Mouse (Mus musculus): ENCODE data around the gene Galnt9. TPM values are rescaled to one million over a fixed set of nuclear protein-coding genes. Genes with fewer than 3 reads are reported as not detected.

Gene Galnt9
- polyA plus RNA-seq, 1 experiment from 2014 or later: 0.11 TPM

- H3K9ac ChIP-seq (replicated peaks): no peak overlapping the region
- H3K27me3 ChIP-seq (ENCODE audit: insufficient read depth, low read length): peaks cover 12% of the 10 kb centered on the region
- H3K9me3 ChIP-seq (ENCODE audit: low read length): no peaks in the 10 kb centered on the region
- no peak for DNase-seq
- H3K36me3 ChIP-seq (replicated peaks; ENCODE audit: insufficient read depth, low read length): no peaks in the 10 kb centered on the region
- H3K27ac ChIP-seq (ENCODE audit: low read depth): no peak overlapping the region
- no peak overlapping the region for H3K4me2 ChIP-seq (ENCODE audit: low read depth, low read length)
- H3K4me3 ChIP-seq (ENCODE audit: low read depth, low read length): no peak overlapping the region
- 39% methylated on average over 2 of the region's 2 CpGs for WGBS (ENCODE audit: insufficient replicate concordance)
- no peak for ATAC-seq
- TF ChIP-seq EP300 (IDR thresholded peaks at IDR 0.05; ENCODE audit: low read depth) (no peak), CTCF (IDR thresholded peaks at IDR 0.05; ENCODE audit: low read depth) (no peak)
- no peaks in the 10 kb centered on the region for H3K4me1 ChIP-seq (ENCODE audit: insufficient read depth)
Measured at GRCm38 (mm10) chr5:110550189-110550588, 6.0 kb downstream of the Galnt9 start.

GRCm38 (mm10) chr5:110550841-110551240 lies 6.7 kb downstream of the Galnt9 start:
- no peak for DNase-seq
- Histone ChIP-seq H3K36me3 (replicated peaks; ENCODE audit: insufficient read depth, low read length) (no peaks in the 10 kb centered on the region), H3K27me3 (ENCODE audit: insufficient read depth, low read length) (peaks cover 5% of the 10 kb centered on the region; the same call in 1 of the 2 replicates), H3K9me3 (ENCODE audit: low read length) (no peaks in the 10 kb centered on the region), H3K4me3 (ENCODE audit: low read depth, low read length) (no peak overlapping the region), H3K9ac (replicated peaks) (no peak overlapping the region), H3K4me2 (ENCODE audit: low read depth, low read length) (no peak overlapping the region), H3K4me1 (ENCODE audit: insufficient read depth) (no peaks in the 10 kb centered on the region), H3K27ac (ENCODE audit: low read depth) (no peak overlapping the region)
- WGBS (ENCODE audit: insufficient replicate concordance): 19% methylated on average over 4 of the region's 4 CpGs
- no peak for ATAC-seq
- TF ChIP-seq EP300 (IDR thresholded peaks at IDR 0.05; ENCODE audit: low read depth): no peak
- TF ChIP-seq CTCF (IDR thresholded peaks at IDR 0.05; ENCODE audit: low read depth): 0 out of 2 replicates have a peak, but pooled peaks have one; percentile 2

- Histone ChIP-seq H3K9ac (replicated peaks) (no peak overlapping the region), H3K27ac (ENCODE audit: low read depth) (no peak overlapping the region), H3K4me3 (ENCODE audit: low read depth, low read length) (no peak overlapping the region), H3K4me1 (ENCODE audit: insufficient read depth) (no peaks in the 10 kb centered on the region), H3K27me3 (ENCODE audit: insufficient read depth, low read length) (0 out of 2 replicates have a peak, but pooled peaks cover 1% of the 10 kb centered on the region), H3K9me3 (ENCODE audit: low read length) (no peaks in the 10 kb centered on the region), H3K36me3 (replicated peaks; ENCODE audit: insufficient read depth, low read length) (no peaks in the 10 kb centered on the region), H3K4me2 (ENCODE audit: low read depth, low read length) (no peak overlapping the region)
- ATAC-seq (no peak), DNase-seq (no peak)
- 57% methylated on average over 3 of the region's 3 CpGs for WGBS (ENCODE audit: insufficient replicate concordance)
- TF ChIP-seq EP300 (IDR thresholded peaks at IDR 0.05; ENCODE audit: low read depth) (no peak), CTCF (IDR thresholded peaks at IDR 0.05; ENCODE audit: low read depth) (no peak)
Measured at GRCm38 (mm10) chr5:110552005-110552404, 7.8 kb downstream of the Galnt9 start.

- ATAC-seq (no peak), DNase-seq (no peak)
- H3K36me3 ChIP-seq (replicated peaks; ENCODE audit: insufficient read depth, low read length): no peaks in the 10 kb centered on the region
- 54% methylated on average over 4 of the region's 4 CpGs for WGBS (ENCODE audit: insufficient replicate concordance)
- no peak overlapping the region for H3K27ac ChIP-seq (ENCODE audit: low read depth)
- no peak overlapping the region for H3K9ac ChIP-seq (replicated peaks)
- H3K4me3 ChIP-seq (ENCODE audit: low read depth, low read length): no peak overlapping the region
- TF ChIP-seq EP300 (IDR thresholded peaks at IDR 0.05; ENCODE audit: low read depth): no peak
- H3K27me3 ChIP-seq (ENCODE audit: insufficient read depth, low read length): no peaks in the 10 kb centered on the region
- H3K9me3 ChIP-seq (ENCODE audit: low read length): no peaks in the 10 kb centered on the region
- H3K4me2 ChIP-seq (ENCODE audit: low read depth, low read length): no peak overlapping the region
- no peaks in the 10 kb centered on the region for H3K4me1 ChIP-seq (ENCODE audit: insufficient read depth)
Measured at GRCm38 (mm10) chr5:110553315-110553714, 9.2 kb downstream of the Galnt9 start.

GRCm38 (mm10) chr5:110555198-110555597 lies 11.0 kb downstream of the Galnt9 start:
- Histone ChIP-seq H3K4me3 (ENCODE audit: low read depth, low read length) (no peak overlapping the region), H3K9me3 (ENCODE audit: low read length) (no peaks in the 10 kb centered on the region), H3K27ac (ENCODE audit: low read depth) (no peak overlapping the region), H3K9ac (replicated peaks) (no peak overlapping the region), H3K4me1 (ENCODE audit: insufficient read depth) (no peaks in the 10 kb centered on the region), H3K4me2 (ENCODE audit: low read depth, low read length) (no peak overlapping the region), H3K27me3 (ENCODE audit: insufficient read depth, low read length) (no peaks in the 10 kb centered on the region), H3K36me3 (replicated peaks; ENCODE audit: insufficient read depth, low read length) (no peaks in the 10 kb centered on the region)
- DNase-seq (no peak), ATAC-seq (no peak)
- WGBS (ENCODE audit: insufficient replicate concordance): 38% methylated on average over 2 of the region's 2 CpGs
- no peak for TF ChIP-seq EP300 (IDR thresholded peaks at IDR 0.05; ENCODE audit: low read depth)
- no peak for TF ChIP-seq CTCF (IDR thresholded peaks at IDR 0.05; ENCODE audit: low read depth)

GRCm38 (mm10) chr5:110558368-110558767 lies 14.2 kb downstream of the Galnt9 start:
- 14% methylated on average over 8 of the region's 8 CpGs for WGBS (ENCODE audit: insufficient replicate concordance)
- Histone ChIP-seq H3K36me3 (replicated peaks; ENCODE audit: insufficient read depth, low read length) (no peaks in the 10 kb centered on the region), H3K9ac (replicated peaks) (no peak overlapping the region), H3K4me1 (ENCODE audit: insufficient read depth) (no peaks in the 10 kb centered on the region), H3K4me2 (ENCODE audit: low read depth, low read length) (no peak overlapping the region), H3K27ac (ENCODE audit: low read depth) (no peak overlapping the region), H3K9me3 (ENCODE audit: low read length) (no peaks in the 10 kb centered on the region), H3K4me3 (ENCODE audit: low read depth, low read length) (no peak overlapping the region), H3K27me3 (ENCODE audit: insufficient read depth, low read length) (no peaks in the 10 kb centered on the region)
- no peak for TF ChIP-seq EP300 (IDR thresholded peaks at IDR 0.05; ENCODE audit: low read depth)
- TF ChIP-seq CTCF (IDR thresholded peaks at IDR 0.05; ENCODE audit: low read depth): no peak
- peak; percentile 52 for DNase-seq
- no peak for ATAC-seq

- Histone ChIP-seq H3K9ac (replicated peaks) (no peak overlapping the region), H3K27ac (ENCODE audit: low read depth) (no peak overlapping the region), H3K4me3 (ENCODE audit: low read depth, low read length) (no peak overlapping the region), H3K4me2 (ENCODE audit: low read depth, low read length) (no peak overlapping the region), H3K36me3 (replicated peaks; ENCODE audit: insufficient read depth, low read length) (no peaks in the 10 kb centered on the region), H3K9me3 (ENCODE audit: low read length) (no peaks in the 10 kb centered on the region), H3K4me1 (ENCODE audit: insufficient read depth) (no peaks in the 10 kb centered on the region), H3K27me3 (ENCODE audit: insufficient read depth, low read length) (no peaks in the 10 kb centered on the region)
- no peak for ATAC-seq
- no peak for DNase-seq
- TF ChIP-seq EP300 (IDR thresholded peaks at IDR 0.05; ENCODE audit: low read depth) (no peak), CTCF (IDR thresholded peaks at IDR 0.05; ENCODE audit: low read depth) (no peak)
- WGBS (ENCODE audit: insufficient replicate concordance): 81% methylated on average over 8 of the region's 8 CpGs
Measured at GRCm38 (mm10) chr5:110559679-110560078, 15.5 kb downstream of the Galnt9 start.
